Mouse (Mus musculus): ENCODE data around the gene Dll4. TPM values are rescaled to one million over a fixed set of nuclear protein-coding genes. Genes with fewer than 3 reads are reported as not detected.

Dll4 gene
- polyA plus RNA-seq, 1 experiment from 2014 or later: 5.6 TPM

DNA sequence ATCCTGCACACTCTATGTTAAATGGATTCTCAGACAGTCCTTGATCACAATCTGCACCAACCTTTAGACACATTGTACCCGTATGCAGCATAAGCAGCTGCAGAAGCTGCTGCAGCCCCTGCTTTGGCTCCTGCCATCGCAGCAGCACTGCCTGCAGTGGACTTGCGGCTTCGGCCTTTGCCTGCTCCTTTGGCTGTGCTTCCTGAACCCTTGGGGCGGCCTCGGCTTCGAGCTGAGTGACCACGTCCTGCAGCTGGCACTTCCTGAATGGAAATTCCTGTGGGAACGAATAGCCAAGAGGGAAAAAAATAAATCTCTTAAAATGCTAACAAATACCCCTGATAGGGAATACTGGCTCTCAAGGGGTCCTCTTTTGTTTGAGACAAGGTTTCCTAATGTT, 51.7 kb downstream of the Dll4 start:
- no peak overlapping the region for H3K4me2 ChIP-seq (replicated peaks)
- no peak overlapping the region for H3K9ac ChIP-seq
- no peaks in the 10 kb centered on the region for H3K4me1 ChIP-seq
- WGBS: 81% methylated on average over 9 of the region's 9 CpGs
- H3K27ac ChIP-seq: no peak overlapping the region
- H3K9me3 ChIP-seq (replicated peaks): no peaks in the 10 kb centered on the region
- no peaks in the 10 kb centered on the region for H3K27me3 ChIP-seq
- H3K36me3 ChIP-seq: peaks cover 86% of the 10 kb centered on the region
- H3K4me3 ChIP-seq: no peak overlapping the region
- ATAC-seq (ENCODE audit: low FRiP score): no peak

DNA sequence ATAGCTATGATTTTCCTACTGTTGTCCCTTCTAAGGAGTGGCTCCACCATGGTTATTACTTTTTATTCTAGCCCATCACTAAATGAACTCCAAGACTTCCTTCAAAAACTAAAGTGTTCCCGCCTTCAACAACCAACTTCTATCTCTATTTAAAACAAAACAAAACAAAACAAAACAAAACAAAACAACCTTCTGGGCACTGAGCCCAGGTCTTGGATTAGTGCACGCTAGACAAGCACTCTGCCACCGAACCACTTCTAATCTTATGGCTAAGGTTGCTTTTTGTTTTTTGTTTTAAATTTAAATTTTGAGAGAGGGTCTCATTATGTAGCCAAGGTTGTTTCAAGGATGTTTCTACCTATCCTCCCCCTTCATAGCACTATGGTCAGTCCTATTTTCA, 52.2 kb downstream of the Dll4 start:
- Histone ChIP-seq H3K9me3 (replicated peaks) (no peaks in the 10 kb centered on the region), H3K9ac (no peak overlapping the region), H3K36me3 (peaks cover 86% of the 10 kb centered on the region), H3K4me2 (replicated peaks) (no peak overlapping the region), H3K4me1 (no peaks in the 10 kb centered on the region), H3K4me3 (no peak overlapping the region), H3K27me3 (no peaks in the 10 kb centered on the region), H3K27ac (no peak overlapping the region)
- WGBS: 93% methylated on average over 3 of the region's 3 CpGs
- no peak for ATAC-seq (ENCODE audit: low FRiP score)

DNA sequence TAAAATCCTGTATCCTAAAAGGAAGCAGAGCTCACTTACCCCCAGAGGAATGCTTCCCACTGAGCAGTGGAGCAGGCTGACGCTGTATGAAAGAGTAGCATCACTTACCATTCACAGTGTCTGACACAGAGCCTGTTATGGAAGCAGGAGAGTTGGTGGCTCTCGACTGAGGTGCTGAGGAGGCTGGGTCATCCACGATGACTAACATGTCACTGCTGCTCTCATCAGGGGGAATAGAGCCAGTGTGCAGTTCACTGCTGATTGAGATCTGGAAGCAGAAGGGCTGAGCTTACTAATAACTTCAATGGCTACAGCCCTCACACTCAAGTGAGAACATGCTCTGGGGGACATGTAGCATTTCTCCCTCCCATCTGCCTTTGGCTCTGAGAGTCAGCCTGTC, 53.9 kb downstream of the Dll4 start:
- H3K4me1 ChIP-seq: no peaks in the 10 kb centered on the region
- no peak overlapping the region for H3K9ac ChIP-seq
- no peak overlapping the region for H3K4me3 ChIP-seq
- 88% methylated on average over 3 of the region's 3 CpGs for WGBS
- H3K36me3 ChIP-seq: peaks cover 80% of the 10 kb centered on the region
- no peak overlapping the region for H3K27ac ChIP-seq
- no peak for ATAC-seq (ENCODE audit: low FRiP score)
- H3K27me3 ChIP-seq: no peaks in the 10 kb centered on the region
- no peak overlapping the region for H3K4me2 ChIP-seq (replicated peaks)
- no peaks in the 10 kb centered on the region for H3K9me3 ChIP-seq (replicated peaks)

Other genes starting within 250 kb of the Dll4 start
- gene Rad51, start 213.0 kb upstream of the Dll4 start, polyA plus RNA-seq (2016; fragmentation: Nextera tagmentation; extraction: Ambion mirVana): 31.4 and 33.7 TPM in 2 replicates
- 45.5 and 45.9 TPM in 2 replicates for gene Rmdn3, start 168.8 kb upstream of the Dll4 start, polyA plus RNA-seq (2016; fragmentation: Nextera tagmentation; extraction: Ambion mirVana)
- gene Gchfr, start 158.0 kb upstream of the Dll4 start, polyA plus RNA-seq (2016; fragmentation: Nextera tagmentation; extraction: Ambion mirVana): 8.3 and 11.7 TPM in 2 replicates
- 0.96 and 1.1 TPM in 2 replicates for gene Gm14137, start 151.3 kb upstream of the Dll4 start, polyA plus RNA-seq (2016; fragmentation: Nextera tagmentation; extraction: Ambion mirVana)
- gene Zfyve19, start 117.2 kb upstream of the Dll4 start, polyA plus RNA-seq (2016; fragmentation: Nextera tagmentation; extraction: Ambion mirVana): 46.9 and 53.3 TPM in 2 replicates
- gene Dnajc17, start 117.0 kb upstream of the Dll4 start, polyA plus RNA-seq (2016; fragmentation: Nextera tagmentation; extraction: Ambion mirVana): 22.6 and 23.3 TPM in 2 replicates
- 0.37 TPM in 1 of 2 replicates, not detected in the other for gene Ppp1r14d, start 95.9 kb upstream of the Dll4 start, polyA plus RNA-seq (2016; fragmentation: Nextera tagmentation; extraction: Ambion mirVana)
- gene Spint1, start 88.4 kb upstream of the Dll4 start, polyA plus RNA-seq (2016; fragmentation: Nextera tagmentation; extraction: Ambion mirVana): 3.0 and 6.4 TPM in 2 replicates
- 5.8 and 8.2 TPM in 2 replicates for gene Rhov, start 54.5 kb upstream of the Dll4 start, polyA plus RNA-seq (2016; fragmentation: Nextera tagmentation; extraction: Ambion mirVana)
- gene Vps18, start 37.0 kb upstream of the Dll4 start, polyA plus RNA-seq (2016; fragmentation: Nextera tagmentation; extraction: Ambion mirVana): 28.2 and 28.3 TPM in 2 replicates
- gene Chac1, start 25.4 kb downstream of the Dll4 start, polyA plus RNA-seq (2016; fragmentation: Nextera tagmentation; extraction: Ambion mirVana): 1.9 and 2.4 TPM in 2 replicates
- gene Ino80, start 151.9 kb downstream of the Dll4 start, polyA plus RNA-seq (2016; fragmentation: Nextera tagmentation; extraction: Ambion mirVana): 4.1 TPM in 2 replicates
- gene Exd1, start 221.8 kb downstream of the Dll4 start, polyA plus RNA-seq (2016; fragmentation: Nextera tagmentation; extraction: Ambion mirVana): 0.54 and 0.76 TPM in 2 replicates
- 61.3 and 65.4 TPM in 2 replicates for gene Chp1, start 221.9 kb downstream of the Dll4 start, polyA plus RNA-seq (2016; fragmentation: Nextera tagmentation; extraction: Ambion mirVana)

Measured in hindbrain, embryonic 12.5 days (tissue).